Mouse (Mus musculus) adrenal gland, adult 10 weeks (tissue): Measurements from ENCODE around the gene Atp5s. TPM values are rescaled to one million over a fixed set of nuclear protein-coding genes. Genes with fewer than 3 reads are reported as not detected.

Source experiments
- polyA plus RNA-seq: library from polyadenylated mRNA; stranded (reverse); fragments of 350-450 nt; fragmentation: Illumina TruSeq; extraction: RNeasy Lipid Tissue Mini Kit (QIAGEN cat#74804); gene quantifications from one replicate; pipeline ENCODE4 v1.2.3, GENCODE M21; 2014; ENCODE audit warnings: low read depth, low replicate concordance

Gene Atp5s
- polyA plus RNA-seq: 42.5 TPM

GRCm38 (mm10) chr12:69724711-69725460, at the start of gene Atp5s, which contains the start of gene L2hgdh:
TSS of gene Atp5s (plus strand) at chr12:69724950.
TSS of gene L2hgdh (minus strand) at chr12:69724873.

GRCm38 (mm10) chr12:69681566-69682061, 43.1 kb upstream of the Atp5s start, which contains the start of gene Sos2:
TSS of gene Sos2 (minus strand) at chr12:69681852.

GRCm38 (mm10) chr12:69790530-69791505, 66.1 kb downstream of the Atp5s start, which contains the start of gene Cdkl1:
TSS of gene Cdkl1 (minus strand) at chr12:69791267.

Other genes starting within 250 kb of the Atp5s start
- gene Vcpkmt, start 141.9 kb upstream of the Atp5s start, polyA plus RNA-seq: 22.0 TPM
- 119 TPM for gene Sos2, start 43.1 kb upstream of the Atp5s start, polyA plus RNA-seq
- 30.4 TPM for gene L2hgdh, start 77 bp upstream of the Atp5s start, polyA plus RNA-seq
- 1.4 TPM for gene Cdkl1, start 66.3 kb downstream of the Atp5s start, polyA plus RNA-seq
- 9.6 TPM for gene Atl1, start 167.7 kb downstream of the Atp5s start, polyA plus RNA-seq
- gene Map4k5, start 168.2 kb downstream of the Atp5s start, polyA plus RNA-seq: 71.6 TPM